ENCODE assay signal across 8 mouse cellular contexts in genomic region chr1:134048759-134049158, GRCm38 (mm10). TPM values are rescaled to one million over a fixed set of nuclear protein-coding genes. Genes with fewer than 3 reads are reported as not detected.
DNase-seq lines count a peak whose midpoint lies in the region; TF ChIP-seq lines count a peak whose summit lies in the region.

No protein-coding gene starts in this region.

- TF ChIP-seq CTCF in brain, embryonic 14.5 days (IDR thresholded peaks at IDR 0.05; ENCODE audit: borderline replicate concordance, extremely low read depth, insufficient read depth, insufficient read length), result peak; percentile 92

- peak; percentile 74 for DNase-seq in gastrocnemius, adult 18-20 months (ENCODE audit: low spot score)
- no peak for DNase-seq in gastrocnemius, adult 8-10 months (ENCODE audit: low spot score in 2 of 2)
- peak; percentile 93 for DNase-seq in brain, embryonic 14.5 days (ENCODE audit: low read depth)
- DNase-seq in fibroblast of lung, adult 2 months (ENCODE audit: low read depth), result peak; percentile 53
- DNase-seq in heart, postnatal 25 days (ENCODE audit: low spot score), result peak; percentile 14
- DNase-seq in left cerebral cortex, adult 11 months (ENCODE audit: low spot score), result peak; percentile 59
- peak; percentile 87 for DNase-seq in lung, postnatal 25 days (ENCODE audit: low spot score)
- peak; percentile 84 to 86 for DNase-seq in right cerebral cortex, adult 2 months (ENCODE audit: low spot score in 2 of 2)

- intact Hi-C loops in heart, postnatal 25 days (cut with DNase I), result no loop called here

- TF ChIP-seq POLR2A in brain, embryonic 14.5 days (IDR thresholded peaks at IDR 0.05; ENCODE audit: borderline replicate concordance, extremely low read depth, insufficient read depth, insufficient read length, poor library complexity, severe bottlenecking), result no peak

RNA-seq across cellular contexts. Expression of gene Fmod, which starts 11.7 kb away (rescaled TPM):
- 100 to 1,000 TPM in 1 of 2 experiments, 10 to 100 TPM in 1; 41.0 to 107 TPM for total RNA-seq in gastrocnemius, adult 18-20 months (2021)
- total RNA-seq in gastrocnemius, adult 8-10 months (2022), result 100 to 1,000 TPM in 1 of 4 experiments, 10 to 100 TPM in 3; 25.4 to 104 (median 52.6) TPM
- polyA plus RNA-seq in brain, embryonic 14.5 days (2012; rRNA removed), result 2.8 and 7.4 TPM in 2 replicates
- 10 to 100 TPM; 11.6 to 12.1 TPM for total RNA-seq in heart, postnatal 25 days (2021)

RNA-seq across cellular contexts. Expression of gene Btg2, which starts 30.2 kb away (rescaled TPM):
- total RNA-seq in gastrocnemius, adult 18-20 months (2021), result 10 to 100 TPM; 41.2 to 63.7 TPM
- 10 to 100 TPM in 3 of 4 experiments, 1 to 10 TPM in 1; 8.6 to 22.9 (median 14.3) TPM for total RNA-seq in gastrocnemius, adult 8-10 months (2022)
- polyA plus RNA-seq in brain, embryonic 14.5 days (2012; rRNA removed), result 31.8 and 58.3 TPM in 2 replicates
- total RNA-seq in heart, postnatal 25 days (2021), result 10 to 100 TPM; 25.7 to 29.2 TPM

Comparison
In these comparisons a context has a peak if more than half of its experiments do, and no peak if none do; other contexts are left out.
1. DNase-seq: peak in gastrocnemius, adult 18-20 months (single experiment), brain, embryonic 14.5 days (single experiment), fibroblast of lung, adult 2 months (single experiment), heart, postnatal 25 days (single experiment), left cerebral cortex, adult 11 months (single experiment), lung, postnatal 25 days (single experiment) and right cerebral cortex, adult 2 months (2 of 2); none in gastrocnemius, adult 8-10 months (0 of 2).